24 mouse cellular contexts compared by ENCODE assay signal in the genomic region with DNA sequence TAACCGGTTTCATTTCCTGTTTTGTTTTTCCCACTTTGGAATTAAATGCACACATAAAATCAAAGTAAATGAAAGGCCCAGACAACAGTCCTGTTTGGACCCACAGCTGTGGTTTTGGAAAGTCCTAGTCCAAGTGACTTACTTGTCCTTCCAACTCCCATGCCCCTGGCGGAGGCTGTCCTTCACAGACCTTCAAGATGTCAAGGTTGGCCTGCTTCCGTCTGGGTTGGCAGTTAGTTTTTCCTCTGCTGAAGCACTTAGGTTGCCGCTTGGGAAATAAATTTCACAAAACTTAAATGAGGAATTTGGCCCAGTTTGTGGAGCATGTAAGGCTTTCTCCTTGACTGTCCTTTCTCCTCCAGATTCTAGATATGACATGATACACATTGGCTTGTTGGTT. TPM values are rescaled to one million over a fixed set of nuclear protein-coding genes. Genes with fewer than 3 reads are reported as not detected.
DNase-seq lines count a peak whose midpoint lies in the region; ATAC-seq and TF ChIP-seq lines count a peak whose summit lies in the region.
"Had no signal": no experiment of that assay in that cellular context is flagged by ENCODE, and none has a peak within 500 bp of the region (broad histone marks: within the 10 kb centered on the region; RNA-seq: fewer than 3 reads in every experiment).

No protein-coding gene starts in this region.

- TF ChIP-seq CTCF in kidney, adult 2 months (conservative IDR thresholded peaks at IDR 0.05; ENCODE audit: insufficient read depth, insufficient read length, low read depth, low read length), result no peak

- H3K27ac ChIP-seq in kidney, adult 2 months (ENCODE audit: insufficient read depth, low read depth, low read length), result 0 out of 2 replicates have a peak overlapping the region, but pooled peaks have one; percentile 38
- H3K27ac ChIP-seq: embryonic facial prominence, embryonic 12.5 days; forebrain, embryonic 12.5 days; heart, embryonic 10.5 days; hindbrain, embryonic 10.5 days; intestine, embryonic 15.5 days; limb, embryonic 10.5 days; liver, embryonic 15.5 days; lung, embryonic 15.5 days; midbrain, embryonic 13.5 days had no signal

- intact Hi-C loops in left cerebral cortex, postnatal 25 days (cut with DNase I), result no loop called here

- no peaks in the 10 kb centered on the region for H3K4me1 ChIP-seq in kidney, adult 2 months (ENCODE audit: control insufficient read depth, insufficient read depth, low read length)
- H3K4me1 ChIP-seq: embryonic facial prominence, embryonic 12.5 days; forebrain, embryonic 12.5 days; heart, embryonic 10.5 days; hindbrain, embryonic 10.5 days; intestine, embryonic 15.5 days; limb, embryonic 10.5 days; liver, embryonic 15.5 days; lung, embryonic 15.5 days; megakaryocyte, embryonic 14.5 days; midbrain, embryonic 13.5 days had no signal

- no peaks in the 10 kb centered on the region for H3K27me3 ChIP-seq in kidney, adult 2 months (replicated peaks; ENCODE audit: control insufficient read depth, insufficient read depth, low read length)
- H3K27me3 ChIP-seq: embryonic facial prominence, embryonic 12.5 days; forebrain, embryonic 12.5 days; intestine, embryonic 15.5 days; liver, embryonic 15.5 days; lung, embryonic 15.5 days; megakaryocyte, embryonic 14.5 days; midbrain, embryonic 13.5 days had no signal

- no peak overlapping the region for H3K4me3 ChIP-seq in kidney, adult 2 months (ENCODE audit: insufficient read depth, low read depth, low read length)
- H3K4me3 ChIP-seq: embryonic facial prominence, embryonic 12.5 days; forebrain, embryonic 12.5 days; heart, embryonic 10.5 days; hindbrain, embryonic 10.5 days; intestine, embryonic 15.5 days; limb, embryonic 10.5 days; liver, embryonic 15.5 days; lung, embryonic 15.5 days; megakaryocyte, embryonic 14.5 days; midbrain, embryonic 13.5 days had no signal

- 50% methylated on average over 4 of the region's 4 CpGs for WGBS in kidney, adult 2 months

- TF ChIP-seq POLR2A in kidney, adult 2 months (IDR thresholded peaks at IDR 0.05; ENCODE audit: low read depth, low read length), result no peak

- no peak for ATAC-seq in erythroid progenitor cell, adult 5-6 weeks (replicated peaks; ENCODE audit: low FRiP score, poor library complexity, severe bottlenecking)
- ATAC-seq: hindbrain, embryonic 16.5 days; intestine, embryonic 15.5 days; midbrain, embryonic 13.5 days had no signal

- DNase-seq in adrenal gland, adult 2 months, result peak; percentile 70
- DNase-seq in adrenal gland, adult 18-20 months (ENCODE audit: low spot score in 2 of 2), result no peak
- DNase-seq in kidney, adult 2 months, result peak; percentile 46
- no peak for DNase-seq in kidney, postnatal 10 days
- peak; percentile 63 for DNase-seq in adrenal gland, postnatal 10 days
- DNase-seq in gastrocnemius, postnatal 10 days, result peak; percentile 5
- no peak for DNase-seq in left cerebral cortex, postnatal 25 days (ENCODE audit: low spot score in 2 of 2)
- DNase-seq: cerebellum, adult 18-20 months; cerebellum, postnatal 14 days; liver; lung, postnatal 36 days; right cerebral cortex, postnatal 14 days had no signal

- H3K36me3 ChIP-seq in kidney, adult 2 months (ENCODE audit: control insufficient read depth, insufficient read depth, low read length), result no peaks in the 10 kb centered on the region
- H3K36me3 ChIP-seq: embryonic facial prominence, embryonic 12.5 days; forebrain, embryonic 12.5 days; heart, embryonic 10.5 days; hindbrain, embryonic 10.5 days; intestine, embryonic 15.5 days; limb, embryonic 10.5 days; liver, embryonic 15.5 days; lung, embryonic 15.5 days; midbrain, embryonic 13.5 days had no signal

RNA-seq across cellular contexts. Expression of gene Sat1, which starts 24.3 kb away (rescaled TPM):
- total RNA-seq in adrenal gland, adult 2 months (2021), result 100 to 1,000 TPM; 103 to 117 TPM
- 8.5 and 9.5 TPM in 2 replicates for polyA plus RNA-seq in adrenal gland, adult 2 months (2012; rRNA removed)
- total RNA-seq in adrenal gland, adult 18-20 months (2021), result 100 to 1,000 TPM; 112 to 145 TPM
- polyA plus RNA-seq in kidney, adult 2 months (2012; rRNA removed), result 86.4 and 120 TPM in 2 replicates
- total RNA-seq in adrenal gland, postnatal 10 days (2021), result 100 to 1,000 TPM; 121 to 129 TPM
- total RNA-seq in gastrocnemius, postnatal 10 days (2021), result 10 to 100 TPM; 23.7 to 24.2 TPM
- total RNA-seq in left cerebral cortex, postnatal 25 days (2021), result 10 to 100 TPM; 67.6 to 78.0 TPM
- 115 and 148 TPM in 2 replicates for total RNA-seq in erythroid progenitor cell, adult 5-6 weeks (2015; ENCODE audit: low replicate concordance)
- 38.1 and 82.3 TPM in 2 replicates for total RNA-seq in erythroid progenitor cell, adult 5-6 weeks (2017; ENCODE audit: low replicate concordance)

Comparison
In these comparisons a context has a peak if more than half of its experiments do, and no peak if none do; other contexts are left out.
1. DNase-seq: peak in adrenal gland, adult 2 months (single experiment), kidney, adult 2 months (single experiment), adrenal gland, postnatal 10 days (single experiment) and gastrocnemius, postnatal 10 days (single experiment); none in adrenal gland, adult 18-20 months (0 of 2), kidney, postnatal 10 days (single experiment) and left cerebral cortex, postnatal 25 days (0 of 2).